Mouse (Mus musculus) erythroid progenitor cell, adult 5-6 weeks (primary cell): ENCODE data around the gene Ak1. TPM values are rescaled to one million over a fixed set of nuclear protein-coding genes. Genes with fewer than 3 reads are reported as not detected.

ENCODE experiments used
- ATAC-seq: replicated peaks from 2 replicates; pipeline ENCODE4 v1.8.0; 2016; ENCODE audit warnings: moderate number of reproducible peaks, mild to moderate bottlenecking, moderate TSS enrichment, inconsistent platforms; ENCODE audit not compliant: poor library complexity, low FRiP score, severe bottlenecking
- total RNA-seq, 2 experiments: library from RNA; stranded (forward) in 1 of 2; stranded (reverse) in 1 of 2; fragments of 150-400 nt in 1 of 2; fragments of 186-747, 209-891 nt in 1 of 2; gene quantifications; 2 replicates each; pipeline versions ENCODE4 v1.2.3 to v1.2.4; 2015 to 2017; ENCODE audit warnings: low replicate concordance in 2 of 2

Gene Ak1
- 0.84 TPM in 1 of 2 replicates, not detected in the other for total RNA-seq (2015; ENCODE audit: low replicate concordance)
- not detected in 2 replicates for total RNA-seq (2017; ENCODE audit: low replicate concordance)

DNA sequence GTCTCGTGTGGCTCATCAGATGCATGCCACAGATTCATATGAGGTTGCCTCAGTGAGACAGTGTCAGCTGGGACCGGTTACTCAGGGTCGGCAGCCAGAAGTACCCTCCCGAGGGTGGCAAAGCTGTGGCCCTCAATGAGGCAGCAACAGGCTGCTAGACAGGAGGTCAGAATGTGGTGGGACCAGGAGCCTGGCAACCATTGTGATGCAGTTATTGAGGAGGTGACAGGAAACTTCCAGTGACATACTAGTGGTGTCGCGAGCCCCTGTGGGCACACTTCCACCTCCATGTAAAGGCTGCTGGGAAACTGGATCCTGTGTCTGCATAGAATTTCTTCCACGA lies at the start of gene Ak1:
TSS of gene Ak1 (plus strand) at position 242 of the 343 bp plus-strand sequence.
- ATAC-seq = no peak

DNA sequence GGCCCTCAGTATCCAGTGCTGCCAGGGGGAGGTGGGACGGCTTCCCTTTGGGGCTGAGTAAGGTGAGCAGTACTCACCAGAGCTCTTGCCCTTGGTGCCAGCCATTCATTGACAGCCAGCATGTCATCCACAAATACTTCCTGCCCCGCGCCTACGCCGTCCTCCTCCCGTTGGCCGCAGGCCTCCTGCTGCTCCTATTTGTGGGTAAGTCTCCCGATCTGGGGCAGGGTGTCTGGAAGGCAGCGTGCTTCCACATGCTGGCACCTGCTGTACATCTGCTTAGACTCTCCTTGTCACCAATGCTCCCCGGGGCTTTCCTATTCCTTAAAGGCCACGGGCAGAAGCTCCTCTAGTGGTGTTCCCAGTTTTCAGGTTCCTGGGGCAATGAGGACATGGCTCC lies 49.4 kb upstream of the Ak1 start:
- no peak for ATAC-seq

DNA sequence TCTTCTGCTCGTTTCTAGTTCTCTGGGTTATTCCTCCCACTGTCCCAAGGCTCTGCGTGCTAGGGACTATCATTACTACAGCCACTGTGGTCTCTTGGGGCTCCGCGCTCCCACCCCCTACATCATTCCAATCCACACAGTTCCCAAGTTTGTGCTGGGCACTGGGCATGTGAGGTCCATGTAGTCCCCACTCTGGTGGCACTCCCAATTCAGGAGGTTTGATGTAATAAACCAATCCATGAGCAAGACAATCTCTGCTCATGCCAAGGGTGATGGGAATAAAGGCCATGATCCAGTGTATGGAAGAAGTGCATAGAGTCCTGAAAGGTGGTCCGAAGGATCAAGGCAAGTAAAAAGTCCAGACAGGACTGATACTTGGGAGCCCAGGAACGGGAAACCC lies 47.1 kb upstream of the Ak1 start, which contains the start of gene Pip5kl1:
TSS of gene Pip5kl1 (plus strand) at position 301 of the 400 bp plus-strand sequence.
- no peak for ATAC-seq

DNA sequence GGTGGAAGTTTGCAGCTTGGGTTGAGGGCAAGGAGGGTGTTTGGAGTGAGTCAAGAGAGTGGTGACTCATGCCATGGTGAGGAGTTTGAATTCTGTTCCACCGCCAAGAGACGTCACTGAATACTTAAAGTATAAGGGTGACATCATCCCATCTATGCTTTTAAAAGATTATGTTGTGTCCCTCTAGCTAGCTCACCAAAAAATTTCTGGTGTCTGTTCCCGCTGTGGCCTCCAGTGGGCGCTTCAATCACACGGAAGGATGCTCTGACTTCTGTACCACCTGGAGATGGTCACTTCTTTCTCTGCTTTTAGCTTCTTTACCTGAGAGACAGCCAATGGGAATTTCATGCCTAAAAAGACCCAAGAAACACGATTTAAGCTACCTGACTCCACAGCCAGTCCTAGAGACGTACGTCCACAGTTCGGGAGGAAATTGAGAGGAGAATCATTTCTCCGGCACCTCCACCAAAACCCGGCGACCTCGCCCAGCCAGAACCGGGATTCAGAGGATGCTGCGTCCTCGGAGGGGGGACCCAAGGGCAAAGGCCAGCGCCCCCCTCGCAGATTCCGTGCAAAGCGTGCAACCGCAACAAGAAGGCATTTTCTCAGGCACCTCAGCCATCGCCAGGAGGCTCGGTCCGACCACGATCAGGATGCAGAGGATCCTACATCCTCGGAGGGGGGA lies 46.5 kb upstream of the Ak1 start:
- ATAC-seq = no peak

DNA sequence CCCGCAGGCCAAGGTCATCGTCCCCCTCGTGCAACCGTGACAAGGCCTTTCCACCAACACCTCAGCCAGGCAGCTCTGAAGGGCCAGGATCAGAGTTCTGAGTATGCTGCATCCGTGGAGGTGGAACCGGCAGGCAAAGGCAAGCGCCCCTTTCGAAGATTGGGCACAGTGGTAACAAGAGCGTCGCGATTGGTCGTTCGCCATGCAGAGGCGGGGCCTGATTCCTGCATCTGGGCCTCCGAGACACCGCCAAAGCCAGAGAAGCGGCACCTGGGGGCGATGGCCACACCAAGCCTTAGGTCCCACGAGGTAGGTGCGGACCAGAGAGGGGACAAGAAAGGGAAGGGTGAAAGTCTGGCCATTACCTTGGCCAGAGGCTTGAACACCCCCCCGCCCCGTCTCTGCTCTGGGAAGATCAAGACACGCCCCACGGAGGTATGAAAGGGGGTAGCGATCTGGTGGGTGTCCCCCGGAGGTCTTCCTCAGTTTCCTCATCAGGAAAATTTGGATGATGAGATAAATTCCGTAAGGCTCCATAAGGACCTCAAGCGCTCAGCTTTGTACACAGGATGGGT lies 45.9 kb upstream of the Ak1 start, which contains the start of gene 9430097D07Rik:
TSS of gene 9430097D07Rik (minus strand) at position 99 of the 575 bp plus-strand sequence.
- ATAC-seq = 0 out of 2 replicates have a peak, but pooled peaks have one; percentile 28

DNA sequence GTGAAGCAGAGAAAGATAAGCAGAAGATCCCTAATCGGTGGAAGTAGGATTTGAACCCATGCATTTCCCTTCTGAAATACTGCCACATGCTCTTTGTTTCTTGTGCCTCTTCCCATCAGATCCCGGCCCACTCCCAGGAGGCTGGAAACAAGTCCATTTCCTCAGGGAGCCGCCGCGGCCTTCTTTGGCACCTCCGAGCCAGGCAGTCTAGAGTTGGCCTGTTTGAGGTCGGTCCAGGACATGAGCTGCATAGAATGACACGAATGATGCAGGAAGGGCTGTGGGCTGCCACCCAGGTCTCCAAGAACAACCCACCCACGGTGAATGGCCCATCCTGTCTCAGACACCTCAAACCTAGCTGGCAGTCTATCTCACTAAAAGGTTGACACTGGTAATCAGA lies 45.0 kb upstream of the Ak1 start:
- no peak for ATAC-seq

DNA sequence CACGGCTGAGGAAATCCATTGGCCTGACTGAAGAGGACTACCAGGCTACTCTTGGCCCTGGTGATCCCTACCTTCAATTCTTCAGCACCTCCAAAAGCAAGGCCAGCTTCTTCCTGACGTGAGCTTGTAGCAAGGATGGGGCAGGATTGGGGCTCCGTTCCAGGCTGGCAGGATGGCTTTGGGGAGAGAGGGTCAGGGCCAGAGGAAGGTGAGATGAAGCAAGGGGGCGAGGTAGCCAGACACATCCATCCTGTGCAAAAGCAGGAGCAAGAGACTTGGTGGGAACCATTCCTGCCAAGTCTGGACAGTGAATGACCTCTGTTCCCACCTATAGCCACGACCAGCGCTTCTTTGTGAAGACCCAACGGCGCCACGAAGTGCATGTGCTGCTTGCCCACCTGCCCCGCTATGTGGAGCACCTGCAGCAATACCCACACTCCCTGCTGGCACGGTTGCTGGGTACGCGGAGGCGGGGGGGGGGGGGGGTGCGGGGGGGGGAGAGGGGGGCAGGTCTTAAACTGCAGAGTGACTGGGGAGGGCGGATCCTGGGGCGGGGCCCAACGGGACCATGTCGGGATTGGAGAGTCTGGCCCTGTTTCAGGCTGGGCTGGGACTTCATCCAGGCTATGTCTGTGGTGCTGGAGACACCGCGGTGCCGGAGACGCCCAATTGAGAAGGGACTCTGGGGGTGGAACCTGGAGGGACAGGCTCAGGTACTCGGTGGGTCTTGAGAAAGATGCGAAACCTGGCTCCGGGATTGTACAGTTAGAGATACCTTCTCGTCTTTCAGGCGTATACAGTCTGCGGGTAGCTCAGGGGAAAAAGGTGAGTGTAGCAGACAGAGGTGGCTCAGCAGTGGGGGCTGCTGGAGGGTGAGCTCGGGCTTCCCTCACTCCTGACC lies 43.2 kb upstream of the Ak1 start:
- no peak for ATAC-seq

DNA sequence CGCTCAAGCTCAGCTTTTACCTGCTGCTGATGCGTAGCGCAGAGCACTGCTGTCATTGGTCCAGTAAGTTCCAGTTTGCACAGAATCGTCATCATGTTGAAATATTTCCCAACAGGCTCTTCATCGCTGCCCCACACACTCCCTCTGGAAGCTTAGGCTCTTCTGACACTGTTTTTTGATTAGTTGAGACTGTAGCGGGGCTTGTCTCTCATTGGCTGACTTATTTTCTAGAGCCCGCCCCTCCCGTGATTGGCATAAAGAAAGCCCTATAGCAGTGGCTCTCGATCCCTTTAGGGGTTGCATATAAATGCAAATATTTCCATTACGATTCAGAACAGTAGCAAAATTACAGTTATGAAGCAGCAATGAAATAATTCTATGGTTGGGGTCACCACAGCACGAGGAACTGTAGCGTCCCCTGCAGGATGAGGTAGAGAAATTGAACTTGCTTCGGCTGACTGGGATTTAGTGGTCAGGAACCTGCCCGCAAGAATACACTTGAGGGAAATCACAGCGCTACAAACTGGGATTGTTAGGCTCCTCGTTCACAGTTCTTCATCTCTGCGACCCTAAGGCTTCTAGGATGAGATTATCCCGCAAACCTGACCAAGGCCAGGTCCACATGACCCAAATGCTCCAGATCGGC lies 40.0 kb upstream of the Ak1 start:
- no peak for ATAC-seq

DNA sequence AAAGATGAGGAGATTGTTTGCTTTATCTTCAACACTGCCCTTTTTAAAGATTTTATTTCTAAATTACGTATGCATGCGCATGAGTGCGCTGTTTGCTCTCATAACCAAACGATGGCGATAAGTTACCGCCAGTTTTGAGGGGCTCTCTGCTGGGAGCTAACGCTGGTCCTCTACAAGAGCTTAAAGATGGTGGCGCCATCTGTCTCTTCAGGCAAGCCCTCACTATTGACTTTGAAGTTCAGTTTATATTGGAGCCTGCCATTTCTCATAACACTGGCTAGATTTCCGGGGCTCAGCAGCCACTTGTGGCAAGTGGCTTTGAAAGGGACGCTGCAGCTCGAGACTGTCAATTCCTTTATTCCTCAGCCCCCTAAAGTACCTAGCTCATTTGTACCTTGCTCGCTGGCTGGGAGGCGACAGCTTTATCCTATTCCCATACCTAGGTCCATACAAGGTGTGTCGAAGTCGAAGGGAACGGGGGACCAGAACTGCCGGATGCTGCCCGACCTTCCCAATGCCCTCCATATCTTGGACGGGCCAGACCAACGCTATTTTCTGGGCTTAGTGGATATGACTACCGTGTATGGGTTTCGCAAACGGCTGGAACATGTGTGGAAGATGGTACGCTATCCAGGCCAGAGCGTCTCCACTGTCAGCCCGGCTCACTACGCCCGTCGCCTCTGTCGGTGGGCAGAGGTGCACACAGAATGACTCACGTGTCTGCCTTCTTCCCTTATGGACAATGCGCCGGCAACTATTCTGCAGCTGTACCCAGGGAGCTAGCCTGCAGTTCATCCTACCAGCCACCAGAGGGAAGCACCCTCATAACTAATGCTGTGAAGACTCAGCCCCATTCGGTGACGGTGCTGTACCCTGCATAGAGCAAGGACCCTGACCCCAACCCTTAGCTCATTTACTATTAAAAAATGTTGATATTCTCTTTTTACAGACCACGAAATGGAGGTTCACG lies 38.4 kb upstream of the Ak1 start:
- ATAC-seq = peak; percentile 79

DNA sequence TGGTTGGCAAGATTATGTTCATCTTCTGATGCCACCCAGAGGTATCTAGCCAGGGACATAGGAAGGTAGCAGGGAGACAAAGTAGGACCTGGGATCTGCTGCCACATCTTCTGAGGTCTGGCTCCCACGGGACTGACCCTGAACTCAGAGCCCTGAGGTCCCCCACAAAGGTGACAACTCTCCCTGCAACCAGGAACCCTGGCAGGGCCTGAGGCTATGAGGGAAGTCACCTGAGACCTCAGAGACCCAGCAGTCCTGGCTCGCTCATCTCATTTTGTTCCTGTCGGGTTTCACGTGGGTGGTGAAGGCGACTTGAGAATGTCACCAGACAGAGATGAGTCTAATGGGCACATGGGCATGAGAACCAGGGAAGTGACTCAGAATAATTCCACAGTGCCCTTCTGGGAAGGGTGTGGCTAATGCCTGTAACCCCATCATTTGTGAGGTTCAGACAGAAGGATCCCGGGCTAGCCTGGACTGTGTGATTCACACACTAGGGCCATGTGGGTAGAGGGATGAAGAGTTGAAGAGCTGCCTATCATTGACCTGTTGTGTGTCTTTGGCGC lies 36.3 kb upstream of the Ak1 start:
- no peak for ATAC-seq

DNA sequence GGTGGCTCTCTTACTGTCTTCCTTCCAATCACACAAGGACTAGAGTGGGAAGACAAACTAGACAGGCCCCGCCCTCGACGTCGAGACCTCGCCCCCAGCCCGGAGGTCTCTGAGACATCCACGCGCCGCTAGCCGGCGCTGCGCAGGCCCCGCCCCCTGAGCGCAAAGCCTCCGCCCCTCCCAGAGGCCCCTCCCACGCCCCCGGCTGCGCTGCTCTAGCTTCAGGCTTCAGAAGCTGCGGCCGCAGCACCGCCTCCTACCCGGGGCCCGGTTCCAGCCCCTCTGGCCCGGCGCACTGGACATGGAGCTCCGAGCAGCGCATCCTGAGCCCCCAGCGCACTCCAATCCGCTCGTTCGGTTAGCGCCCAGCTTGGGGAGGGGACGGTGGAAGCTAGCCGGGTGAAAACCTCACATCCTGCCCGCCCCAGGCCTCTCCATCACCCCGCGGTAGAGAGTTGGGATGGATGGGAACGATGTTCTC lies 34.6 kb upstream of the Ak1 start, which contains the start of gene St6galnac4:
TSS of gene St6galnac4 (plus strand) at position 225 of the 481 bp plus-strand sequence.
- peak; percentile 79 for ATAC-seq

DNA sequence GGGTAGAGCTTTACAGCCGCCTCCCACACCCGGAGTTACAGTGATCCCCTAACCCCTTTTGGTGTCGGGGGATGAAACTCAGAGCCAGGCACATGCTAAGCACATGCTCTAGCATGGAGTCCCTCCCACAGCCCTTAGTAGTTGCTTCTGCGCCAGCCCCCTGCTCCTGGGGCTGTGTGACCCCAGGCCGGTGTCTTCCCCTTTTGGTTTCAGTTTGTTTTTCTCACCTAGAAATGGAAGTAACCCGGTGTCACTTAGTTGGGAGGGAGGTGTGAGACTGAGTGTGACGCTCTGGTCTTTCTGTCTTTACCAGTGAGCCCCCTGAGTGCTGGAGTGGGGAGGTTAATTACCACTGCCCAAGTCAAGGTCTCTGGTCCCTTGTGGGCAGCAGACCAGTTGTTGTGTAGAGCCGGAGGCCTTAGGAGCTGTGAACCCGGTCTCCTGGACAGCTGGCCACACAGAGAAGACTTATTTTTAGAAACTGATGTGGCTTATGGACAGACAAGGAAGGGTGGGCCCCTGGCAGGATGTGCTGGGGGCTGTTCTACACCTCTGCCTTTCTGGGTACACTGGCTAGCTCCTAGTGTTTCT lies 33.7 kb upstream of the Ak1 start:
- ATAC-seq = no peak

DNA sequence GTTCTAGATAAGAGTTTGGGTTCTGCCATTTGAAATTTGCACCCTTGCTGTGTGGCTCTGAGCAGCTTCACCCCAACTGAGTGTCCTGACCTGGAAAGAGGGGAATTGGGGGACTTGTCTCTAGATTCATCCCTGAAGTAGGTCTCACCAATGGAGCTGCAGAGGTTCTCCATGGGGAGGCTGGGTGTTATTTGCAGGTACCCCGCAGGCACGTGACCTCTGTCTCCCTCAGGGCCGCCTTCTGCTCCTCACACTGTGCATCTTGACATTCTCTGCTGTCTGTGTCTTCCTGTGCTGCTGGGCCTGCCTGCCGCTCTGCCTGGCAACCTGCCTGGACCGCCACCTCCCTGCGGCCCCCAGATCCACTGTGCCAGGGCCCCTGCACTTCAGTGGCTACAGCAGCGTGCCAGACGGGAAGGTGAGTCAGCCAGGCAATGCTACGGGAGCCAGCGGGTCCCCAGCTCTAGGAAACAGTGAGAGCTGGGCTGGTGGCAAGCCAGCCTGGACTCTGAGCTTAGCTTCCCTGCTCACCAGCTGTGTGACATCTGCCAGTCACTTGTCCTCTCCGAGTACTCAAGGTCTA lies 32.3 kb upstream of the Ak1 start:
- ATAC-seq = no peak

DNA sequence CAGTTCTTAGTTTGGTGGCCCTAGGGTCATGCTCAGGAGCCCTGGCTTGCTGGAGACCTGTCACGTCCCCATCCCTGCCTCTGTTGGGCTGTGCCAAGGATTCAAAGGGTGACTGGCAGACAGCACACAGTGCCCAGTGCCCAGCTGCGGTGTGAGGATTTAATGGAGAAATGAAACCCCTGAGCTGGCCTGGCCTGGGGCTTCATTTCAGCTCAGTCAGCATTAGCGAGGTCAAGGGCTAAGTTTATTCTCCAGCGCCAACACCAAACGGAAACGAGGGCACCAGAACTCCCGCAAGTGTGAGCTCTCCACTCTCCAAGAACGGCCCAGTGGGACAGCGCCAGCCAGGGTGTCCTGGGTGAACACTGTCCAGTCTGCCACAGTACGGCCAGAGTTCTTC lies 31.3 kb upstream of the Ak1 start:
- no peak for ATAC-seq

DNA sequence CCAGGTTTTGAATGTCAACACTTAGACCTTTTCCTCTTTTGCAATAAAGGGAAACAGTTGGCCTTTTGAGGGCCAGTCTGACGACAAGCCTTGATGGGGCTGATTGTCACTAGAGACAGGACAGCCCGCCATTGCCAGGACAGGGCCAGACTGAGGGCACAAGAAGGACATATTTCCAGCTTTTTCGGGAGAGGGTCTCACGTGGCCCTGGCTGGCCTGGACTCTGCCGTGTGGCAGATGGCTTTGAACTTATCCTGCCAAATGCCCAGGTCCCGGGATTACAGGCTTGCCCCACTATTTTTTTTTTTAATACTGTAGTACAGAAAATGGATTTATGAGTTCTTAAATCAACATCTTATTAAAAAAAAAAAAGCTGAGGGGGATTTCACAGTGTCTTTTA lies 30.3 kb upstream of the Ak1 start:
- no peak for ATAC-seq

DNA sequence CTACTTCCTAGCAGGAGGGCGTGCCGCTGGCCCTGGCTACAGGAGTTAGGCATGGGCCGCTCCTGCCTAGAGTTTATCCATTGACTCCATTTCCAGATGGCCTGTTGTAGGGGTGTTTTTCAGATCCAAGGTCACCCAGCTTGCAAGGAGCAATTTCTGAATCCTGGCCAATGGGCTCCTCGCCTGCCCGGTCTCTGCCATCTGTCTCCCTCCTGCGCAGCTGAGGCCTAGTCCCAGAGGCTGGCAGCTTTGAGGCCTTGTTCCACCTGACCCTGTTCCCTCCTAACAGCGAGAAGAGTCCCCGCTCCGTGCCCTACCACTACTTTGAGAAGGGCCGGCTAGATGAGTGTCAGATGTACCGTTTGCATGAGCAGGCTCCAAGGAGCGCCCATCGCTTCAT lies 24.8 kb upstream of the Ak1 start:
- ATAC-seq = no peak

DNA sequence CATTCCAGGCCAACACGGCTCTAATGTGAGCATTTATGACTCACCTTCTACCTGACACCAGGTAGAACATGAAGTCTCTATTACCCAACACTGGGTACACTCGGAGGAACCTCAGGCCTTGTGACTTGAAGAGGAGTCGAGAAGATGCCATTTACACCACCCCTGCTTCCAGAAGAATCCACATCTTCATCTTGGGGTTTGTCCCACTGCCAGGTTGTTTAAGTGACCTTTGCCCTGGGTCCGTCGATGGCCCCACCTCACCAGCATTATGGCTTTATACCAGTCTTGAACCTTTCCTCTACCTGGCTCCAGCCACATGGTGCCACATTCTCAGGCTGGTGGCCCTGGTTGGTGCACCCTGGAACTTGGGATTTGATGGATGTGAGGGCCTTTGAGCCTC lies 24.3 kb upstream of the Ak1 start:
- no peak for ATAC-seq

DNA sequence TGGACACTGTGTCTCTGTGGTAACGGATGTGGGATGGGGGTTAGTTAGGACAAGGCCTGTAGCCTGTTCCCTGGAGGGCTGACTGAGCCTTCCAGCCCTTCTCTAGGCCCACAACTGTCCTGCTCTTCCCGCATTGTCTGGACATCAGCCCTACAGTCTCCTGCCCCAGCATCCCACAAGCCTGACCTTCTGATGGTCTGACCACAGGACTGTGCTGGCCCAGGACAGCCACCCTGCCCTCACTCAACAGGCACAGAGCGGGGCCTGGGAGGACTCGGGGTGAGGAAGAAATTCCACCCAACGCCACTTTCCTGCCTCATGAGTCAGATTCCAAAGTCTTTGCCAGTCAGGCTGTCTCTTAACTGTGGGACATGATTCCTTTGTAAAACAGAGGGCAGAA lies 23.9 kb upstream of the Ak1 start:
- no peak for ATAC-seq
